18 mouse cellular contexts compared by ENCODE assay signal in genomic region chr12:95790146-95790545, GRCm38 (mm10).
"Had no signal": no experiment of that assay in that cellular context is flagged by ENCODE, and none has a peak within 500 bp of the region (broad histone marks: within the 10 kb centered on the region; RNA-seq: fewer than 3 reads in every experiment).

No protein-coding gene starts in this region.

- H3K27me3 ChIP-seq: lung, embryonic 15.5 days; megakaryocyte, embryonic 14.5 days; midbrain, embryonic 13.5 days; midbrain, embryonic 15.5 days; neural tube, embryonic 13.5 days; neural tube, embryonic 15.5 days had no signal

- H3K4me1 ChIP-seq: lung, embryonic 15.5 days; megakaryocyte, embryonic 14.5 days; midbrain, embryonic 13.5 days; midbrain, embryonic 15.5 days; neural tube, embryonic 13.5 days; neural tube, embryonic 15.5 days had no signal

- DNase-seq: lung, adult 2 months; lung, postnatal 14 days; lung, postnatal 36 days; retina, postnatal 1 day; right cerebral cortex, adult 18-20 months; right cerebral cortex, postnatal 25 days; right cerebral cortex, postnatal 4 days; spleen, adult 18-20 months; thymus, adult 18-20 months; thymus, postnatal 14 days; thymus, postnatal 36 days had no signal

- H3K9ac ChIP-seq: lung, embryonic 15.5 days; midbrain, embryonic 13.5 days; midbrain, embryonic 15.5 days; neural tube, embryonic 13.5 days; neural tube, embryonic 15.5 days had no signal

- H3K4me3 ChIP-seq: lung, embryonic 15.5 days; megakaryocyte, embryonic 14.5 days; midbrain, embryonic 13.5 days; midbrain, embryonic 15.5 days; neural tube, embryonic 13.5 days; neural tube, embryonic 15.5 days had no signal

- H3K36me3 ChIP-seq: lung, embryonic 15.5 days; midbrain, embryonic 13.5 days; midbrain, embryonic 15.5 days; neural tube, embryonic 13.5 days; neural tube, embryonic 15.5 days had no signal

- H3K27ac ChIP-seq: lung, embryonic 15.5 days; macrophage; midbrain, embryonic 13.5 days; midbrain, embryonic 15.5 days; neural tube, embryonic 13.5 days; neural tube, embryonic 15.5 days had no signal
